Mouse (Mus musculus): ENCODE results near the gene Creld2.

Gene Creld2

DNA sequence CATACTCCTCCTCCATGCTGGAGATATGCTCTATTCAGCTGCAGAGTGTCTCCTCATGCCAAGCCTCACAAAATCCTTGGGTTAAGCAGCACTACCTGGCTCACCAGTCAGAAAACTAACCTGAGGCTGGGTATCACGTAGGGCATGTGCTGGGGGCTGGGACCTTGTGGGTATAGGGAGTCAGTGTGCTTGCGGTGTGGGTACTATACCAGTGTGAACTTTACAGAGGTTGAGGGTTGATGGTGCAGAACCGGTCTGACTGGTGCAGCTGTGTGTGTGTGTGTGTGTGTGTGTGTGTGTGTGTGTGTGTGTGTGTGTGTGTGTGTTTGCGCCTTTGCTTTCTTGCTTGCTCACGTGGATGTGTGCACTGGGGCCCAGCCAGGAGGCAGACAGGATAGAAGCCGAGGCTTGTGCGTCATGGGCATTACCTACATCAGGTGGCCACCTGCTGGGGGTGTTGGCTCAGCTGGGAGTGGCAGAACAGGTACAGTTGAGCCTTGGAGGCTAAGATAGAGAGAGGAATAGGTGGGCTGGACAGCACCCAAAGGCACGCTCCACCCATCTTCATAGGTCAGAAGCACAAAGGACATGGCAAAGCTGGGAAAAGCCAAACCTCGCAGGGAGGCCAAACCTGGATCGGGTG, 32.2 kb downstream of the Creld2 start:
- no peak for DNase-seq (ENCODE audit: inconsistent ontology term)

DNA sequence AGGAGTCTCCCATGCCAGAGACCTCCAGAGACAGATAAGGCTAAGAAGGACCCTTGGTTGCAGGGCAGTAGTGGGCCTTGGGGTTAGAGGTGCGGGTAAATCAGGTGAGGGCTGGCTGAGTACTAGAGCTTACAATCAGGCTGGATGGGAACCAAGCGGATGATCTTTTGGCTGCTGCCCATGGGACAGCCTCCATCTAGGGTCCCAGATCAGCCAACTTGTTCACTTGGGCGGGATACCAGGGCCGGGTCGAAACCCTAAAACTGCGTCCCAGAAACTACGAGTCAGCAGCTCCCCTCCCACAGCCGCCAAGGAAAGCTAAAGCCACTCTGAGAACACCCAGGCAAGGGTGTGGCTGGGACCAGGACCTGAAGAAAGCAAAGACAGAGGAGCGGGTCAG, 33.7 kb downstream of the Creld2 start:
- DNase-seq (ENCODE audit: inconsistent ontology term) = no peak

DNA sequence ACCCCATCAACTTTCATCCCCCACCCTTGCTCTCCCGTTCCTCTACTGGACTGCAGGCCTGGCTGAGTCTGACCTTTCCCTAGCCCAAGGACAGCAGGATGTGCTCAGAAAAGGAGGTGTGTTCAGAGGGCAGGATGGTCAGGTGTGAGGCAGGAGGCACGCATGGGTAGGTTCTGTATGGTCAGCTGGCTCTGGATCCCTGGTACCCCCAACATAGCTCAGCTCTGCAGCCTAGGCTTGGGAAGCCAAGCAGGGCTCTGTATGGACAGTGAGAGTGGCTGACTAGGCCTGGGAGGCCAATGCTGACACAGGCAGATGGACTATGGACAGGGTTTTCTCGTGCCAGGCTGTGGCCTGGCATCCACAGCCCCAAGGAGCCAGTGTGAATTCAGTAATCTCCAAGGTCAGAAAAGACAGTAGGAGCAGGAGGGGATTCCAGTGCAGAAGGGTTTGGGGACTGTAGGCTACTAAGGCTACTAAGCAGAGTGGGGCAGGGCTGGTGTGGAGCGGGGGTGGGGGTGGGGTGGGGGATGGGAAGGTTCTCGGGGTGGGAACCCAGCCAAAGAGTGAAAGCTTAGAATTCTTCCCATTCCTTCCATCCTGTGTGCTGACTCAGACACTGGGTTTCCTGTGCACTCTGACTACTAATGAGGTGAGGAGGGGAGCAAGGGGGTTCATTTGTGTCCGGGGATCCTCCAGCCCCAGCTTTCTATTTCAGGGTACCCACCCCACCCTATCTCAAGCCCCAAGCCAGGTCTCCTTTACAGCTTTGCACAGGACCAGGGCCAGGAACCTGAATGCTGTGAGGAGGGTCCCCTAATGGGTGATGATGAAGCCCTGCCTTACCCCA, 34.9 kb downstream of the Creld2 start:
- peak; percentile 86 for DNase-seq (ENCODE audit: inconsistent ontology term)

DNA sequence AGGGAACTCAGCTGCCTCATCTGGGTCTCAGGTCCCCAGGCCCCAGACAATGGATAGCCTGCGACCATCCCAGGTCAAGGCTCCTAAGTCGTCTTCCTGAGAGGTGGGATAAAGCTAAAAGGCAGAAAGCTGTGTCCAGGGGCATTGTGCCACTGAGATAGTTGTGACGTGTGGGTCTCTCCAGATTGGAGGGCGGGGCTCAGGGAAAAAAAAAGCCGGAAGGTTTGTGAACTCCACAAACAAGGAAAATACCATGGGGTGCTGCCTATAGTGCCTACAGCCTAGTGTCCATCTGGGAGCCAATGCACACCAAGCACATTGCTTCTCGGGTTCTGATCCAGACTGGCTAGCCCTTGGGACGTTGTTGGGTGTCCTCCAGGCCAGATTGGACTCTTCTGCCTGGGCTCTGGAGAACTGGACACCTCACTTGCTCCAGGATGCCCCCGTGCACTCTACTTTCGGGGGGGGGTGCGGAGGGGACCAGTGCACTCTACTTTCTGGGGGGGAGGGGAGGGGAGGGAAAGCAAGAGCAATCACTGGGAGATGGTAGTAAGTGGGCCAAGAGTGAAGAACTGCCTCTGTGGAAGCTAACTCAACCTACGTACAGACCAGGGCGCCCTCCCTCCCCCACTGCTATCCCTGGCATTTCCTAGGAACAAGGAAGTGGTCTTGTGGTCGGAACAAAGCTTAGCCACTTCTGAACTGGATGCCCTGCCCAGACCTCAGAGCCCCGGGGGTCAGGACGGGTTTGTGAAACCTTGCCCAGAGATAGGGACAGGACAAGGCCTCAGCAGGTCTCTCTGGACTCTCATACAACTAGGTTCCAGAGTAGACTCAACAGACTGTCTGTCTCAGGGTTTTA, 35.8 kb downstream of the Creld2 start:
- DNase-seq (ENCODE audit: inconsistent ontology term) = peak; percentile 47

DNA sequence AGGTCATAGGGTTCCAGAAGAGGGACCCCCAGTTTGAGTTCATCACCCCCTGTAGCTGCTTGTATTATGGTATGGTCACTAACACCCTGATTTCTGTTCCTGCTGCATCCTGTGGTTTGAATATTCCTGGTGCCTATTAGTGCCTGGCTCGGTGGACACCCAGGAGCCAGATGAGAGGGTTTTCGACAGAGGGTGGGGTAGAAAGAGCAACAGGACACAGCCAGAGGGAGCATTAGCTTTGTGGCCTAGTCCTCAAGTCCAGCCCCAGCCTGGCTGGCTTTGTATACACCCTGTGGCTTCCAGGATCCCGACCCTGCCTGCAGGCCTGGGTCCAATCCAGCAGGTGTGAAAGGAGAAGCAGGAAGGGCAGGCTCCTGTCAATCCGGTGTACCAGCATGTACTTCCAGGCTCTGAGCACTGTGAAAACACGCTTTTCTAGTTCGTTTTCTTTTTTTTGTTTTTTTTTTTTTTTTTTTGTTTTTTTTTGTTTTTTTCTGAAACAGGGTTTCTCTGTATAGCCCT, 36.5 kb downstream of the Creld2 start:
- no peak for DNase-seq (ENCODE audit: inconsistent ontology term)

DNA sequence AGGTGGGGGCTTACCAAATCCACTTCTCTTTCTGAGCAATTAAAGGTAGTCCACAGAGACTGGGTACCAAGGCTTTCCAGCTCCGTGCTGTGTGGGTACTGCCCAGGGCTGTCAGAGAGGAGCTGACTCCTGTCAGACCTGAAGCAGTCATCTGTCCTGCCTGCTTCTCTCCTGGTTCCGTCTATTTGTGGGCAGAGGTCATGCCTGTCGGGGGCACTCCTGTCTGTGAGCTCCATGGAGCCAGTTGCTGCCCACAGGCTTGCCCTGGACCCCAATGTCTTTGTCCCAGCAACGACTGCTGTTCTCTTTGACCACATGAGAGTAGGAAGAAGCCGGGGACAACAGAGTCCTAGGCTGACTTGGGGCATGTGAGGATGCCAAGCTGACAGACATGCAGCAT, 37.2 kb downstream of the Creld2 start:
- DNase-seq (ENCODE audit: inconsistent ontology term) = no peak

DNA sequence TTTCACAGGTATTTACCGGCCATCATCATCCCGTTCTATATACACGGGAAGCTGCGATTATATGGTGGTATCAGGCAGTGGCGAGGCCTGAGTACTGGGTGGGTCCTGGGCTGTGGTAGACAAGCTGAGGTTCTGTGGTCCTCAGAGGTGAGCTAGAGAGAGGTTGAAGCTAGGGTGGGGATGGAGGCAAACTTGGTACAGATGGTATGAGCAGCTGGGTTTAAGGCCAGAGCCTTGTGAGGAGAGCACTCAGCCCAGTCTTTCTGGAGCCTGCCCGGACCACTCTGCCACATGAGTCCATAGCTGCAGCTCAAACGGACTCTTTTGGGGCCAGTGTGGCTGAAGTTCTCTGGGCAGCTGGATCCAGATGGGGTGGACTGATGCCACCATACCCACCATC, 37.9 kb downstream of the Creld2 start:
- no peak for DNase-seq (ENCODE audit: inconsistent ontology term)

DNA sequence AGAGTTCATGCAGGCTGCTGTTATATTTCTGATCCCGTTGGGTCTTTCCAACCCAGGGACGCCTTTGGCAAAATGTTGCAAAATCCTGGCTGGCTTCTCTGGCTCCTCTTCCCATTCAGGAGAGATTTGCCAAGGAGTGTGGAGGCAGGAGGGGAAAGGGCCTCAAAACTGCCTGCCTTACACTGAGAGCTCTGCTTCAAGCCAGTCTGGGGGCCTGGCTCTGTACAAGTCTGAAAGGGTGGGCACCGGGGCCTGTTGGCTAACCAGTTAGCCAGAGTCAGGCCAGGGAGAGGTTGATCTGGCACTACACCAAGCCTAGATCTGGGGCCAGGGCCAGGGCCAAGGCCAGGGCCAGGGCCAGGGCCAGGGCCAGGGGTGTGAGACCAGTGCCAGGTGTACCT, 38.7 kb downstream of the Creld2 start:
- no peak for DNase-seq (ENCODE audit: inconsistent ontology term)

DNA sequence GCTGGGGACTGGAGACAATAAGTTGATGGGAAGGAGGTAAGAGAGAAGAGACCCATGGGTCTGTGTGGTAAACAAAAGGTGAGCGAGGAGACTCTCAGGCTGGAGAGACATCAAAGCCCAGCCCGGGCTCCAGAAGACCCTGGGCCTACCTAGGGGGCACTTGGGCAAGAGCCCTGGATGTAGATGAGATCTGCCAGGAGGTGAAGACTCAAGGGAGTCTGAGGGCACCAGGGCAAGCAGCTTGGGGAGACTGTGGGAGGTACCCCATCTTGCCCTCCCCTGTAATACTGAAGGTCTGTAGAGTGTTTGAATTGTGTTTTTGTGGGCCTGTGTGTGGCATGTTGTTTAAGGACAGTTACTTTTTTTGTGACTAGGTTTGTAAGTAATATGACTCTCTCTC, 39.3 kb downstream of the Creld2 start:
- no peak for DNase-seq (ENCODE audit: inconsistent ontology term)

DNA sequence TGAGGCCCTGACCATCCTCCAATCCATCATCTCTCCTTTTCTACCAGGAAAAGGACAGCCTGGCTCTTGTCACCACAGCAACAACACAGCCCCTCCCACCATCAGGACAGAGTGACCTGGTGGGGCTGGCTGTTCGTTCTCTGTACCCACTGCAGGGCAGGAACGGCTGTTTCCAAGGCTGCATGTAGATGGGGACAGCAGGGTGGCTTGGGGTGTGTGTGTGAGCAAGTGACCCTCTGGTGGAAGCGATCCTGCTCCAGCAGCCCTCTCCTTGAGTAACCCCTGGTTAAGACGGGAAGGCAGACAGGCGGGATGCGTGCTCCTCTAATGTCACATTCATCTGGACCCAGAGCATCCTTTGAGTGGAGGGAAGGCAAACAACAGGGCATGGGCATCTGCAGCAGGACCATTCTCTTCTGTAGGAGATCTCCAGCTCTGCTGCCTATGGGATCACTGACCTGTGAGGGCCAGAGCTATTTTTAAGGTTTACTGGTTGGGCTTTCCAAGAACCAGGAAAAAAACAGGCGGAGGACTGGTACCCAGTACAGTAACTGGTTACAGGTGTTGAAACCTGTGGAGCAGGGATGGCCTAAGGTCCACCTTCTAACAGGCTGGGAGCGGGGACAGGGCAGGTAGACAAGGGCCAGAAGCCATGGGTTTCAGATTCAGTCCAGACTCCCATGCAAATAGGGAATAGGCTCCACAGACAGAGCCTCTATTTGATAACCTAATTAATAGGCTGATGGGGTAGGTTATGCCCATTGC, 39.9 kb downstream of the Creld2 start:
- DNase-seq (ENCODE audit: inconsistent ontology term) = no peak

DNA sequence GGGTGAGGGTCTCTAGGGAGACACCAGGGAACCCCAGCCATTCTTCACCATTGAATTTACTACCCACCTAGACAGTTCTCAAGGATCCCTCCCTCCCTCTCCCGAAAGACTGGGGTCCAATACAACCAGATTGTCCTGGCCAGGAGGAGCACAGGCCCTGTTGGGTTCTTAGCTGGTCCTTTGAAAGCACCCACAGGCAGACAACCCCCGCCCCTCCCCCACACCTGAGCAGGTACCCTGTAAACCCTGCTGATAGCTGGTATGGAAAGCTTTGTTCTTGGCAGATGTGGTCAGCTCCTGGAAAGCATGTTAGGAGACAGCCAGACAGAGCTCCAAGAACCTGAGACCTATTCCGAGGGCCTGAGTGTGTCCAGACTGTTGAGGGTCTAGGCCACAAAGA, 41.3 kb downstream of the Creld2 start:
- DNase-seq (ENCODE audit: inconsistent ontology term) = no peak

DNA sequence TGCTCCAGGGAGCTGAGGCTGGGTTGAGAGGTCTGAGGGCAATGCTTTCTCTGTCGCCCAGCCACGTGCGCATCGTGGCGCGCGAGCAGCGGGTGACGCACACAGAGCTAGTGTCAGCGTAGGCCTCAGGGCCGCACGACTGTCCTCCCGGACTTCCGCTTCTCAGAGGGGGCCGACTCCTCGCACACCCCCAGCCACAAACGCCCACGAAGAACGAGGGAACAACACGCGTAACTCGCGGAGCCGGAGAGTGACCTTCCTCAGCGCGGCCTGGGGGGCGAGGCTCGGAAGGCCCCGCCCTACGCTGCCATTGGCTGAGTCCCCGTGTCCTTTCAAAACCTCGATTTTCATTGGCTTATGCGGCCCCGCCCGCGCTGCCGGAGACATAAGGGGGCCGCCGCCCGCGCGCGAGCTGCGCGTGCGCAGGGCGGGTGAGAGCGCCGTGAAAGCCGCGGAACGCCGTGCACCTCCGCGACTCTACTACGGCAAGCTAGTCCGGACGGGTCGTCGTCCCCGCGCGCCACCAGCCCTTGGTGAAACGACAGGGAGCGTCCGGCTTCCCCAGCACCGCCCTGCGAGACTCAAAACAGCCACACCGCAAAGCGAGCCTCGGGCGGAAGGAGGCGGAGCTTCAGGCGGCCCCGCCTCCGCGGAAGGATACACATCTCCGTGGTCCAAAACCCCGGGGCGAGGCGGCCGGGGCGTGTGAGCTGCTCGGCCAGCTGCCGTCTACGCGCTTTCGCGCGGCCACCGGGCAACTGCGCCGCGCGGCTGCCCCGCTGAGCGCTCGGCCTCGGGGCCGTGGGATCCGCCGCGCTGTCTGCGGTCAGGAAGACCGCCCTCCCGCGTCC, 42.6 kb downstream of the Creld2 start, which contains the start of gene Pim3:
Gene Pim3, plus strand, starts transcription at position 415 of the 851 bp plus-strand sequence.
- DNase-seq (ENCODE audit: inconsistent ontology term) = peak; percentile 100

DNA sequence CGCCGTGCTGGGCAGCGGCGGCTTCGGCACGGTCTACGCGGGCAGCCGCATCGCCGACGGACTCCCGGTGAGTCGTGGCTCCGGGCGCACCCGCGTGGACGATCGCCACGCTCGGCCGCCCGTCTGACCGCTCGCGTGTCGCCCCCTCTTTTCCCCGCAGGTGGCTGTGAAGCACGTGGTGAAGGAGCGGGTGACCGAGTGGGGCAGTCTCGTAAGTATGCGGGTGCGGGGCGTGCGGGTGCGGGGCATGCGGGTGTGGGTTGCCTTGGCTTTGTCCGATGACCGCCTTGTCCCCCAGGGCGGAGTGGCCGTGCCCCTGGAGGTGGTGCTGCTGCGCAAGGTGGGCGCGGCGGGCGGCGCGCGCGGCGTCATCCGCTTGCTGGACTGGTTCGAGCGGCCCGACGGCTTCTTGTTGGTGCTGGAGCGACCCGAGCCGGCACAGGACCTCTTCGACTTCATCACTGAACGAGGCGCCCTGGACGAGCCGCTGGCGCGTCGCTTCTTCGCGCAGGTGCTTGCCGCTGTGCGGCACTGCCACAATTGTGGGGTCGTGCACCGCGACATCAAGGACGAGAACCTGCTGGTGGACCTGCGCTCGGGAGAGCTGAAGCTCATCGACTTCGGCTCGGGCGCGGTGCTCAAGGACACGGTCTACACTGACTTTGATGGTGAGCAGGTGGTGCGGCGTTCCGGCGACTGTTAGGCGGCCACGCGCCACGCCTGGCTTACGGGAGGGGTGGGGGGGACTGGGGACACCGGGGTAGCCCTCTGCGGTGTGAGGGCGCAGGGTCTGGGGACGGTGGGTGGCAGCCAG, 43.6 kb downstream of the Creld2 start:
- DNase-seq (ENCODE audit: inconsistent ontology term) = peak; percentile 69

DNA sequence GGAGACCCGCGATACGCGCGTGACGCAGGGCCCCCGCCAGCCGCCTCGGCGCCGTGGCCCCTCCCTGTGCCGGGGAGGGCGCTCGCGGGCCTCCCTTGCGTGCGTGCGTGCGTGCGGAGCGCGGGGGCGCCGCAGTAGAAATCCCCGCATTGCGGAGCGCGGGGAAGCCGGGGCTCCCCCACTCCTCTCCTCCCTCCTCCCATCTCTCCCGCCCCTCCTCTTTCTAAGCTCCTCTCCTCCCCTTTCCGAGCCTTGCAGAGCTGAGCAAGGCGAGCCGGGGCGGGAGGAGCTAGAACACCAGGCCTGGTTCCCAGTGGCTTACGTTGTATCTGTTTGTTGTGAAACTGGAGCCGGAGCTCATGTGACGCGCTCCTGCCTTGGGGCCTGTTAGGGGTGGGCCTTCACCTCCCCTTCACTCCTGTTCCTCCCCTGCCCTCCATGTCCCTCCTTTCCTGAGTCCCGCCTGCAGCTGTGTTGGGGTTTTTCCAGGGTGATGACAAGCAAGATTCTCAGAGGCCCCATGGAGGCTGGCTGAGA, 44.3 kb downstream of the Creld2 start:
- peak; percentile 95 for DNase-seq (ENCODE audit: inconsistent ontology term)

DNA sequence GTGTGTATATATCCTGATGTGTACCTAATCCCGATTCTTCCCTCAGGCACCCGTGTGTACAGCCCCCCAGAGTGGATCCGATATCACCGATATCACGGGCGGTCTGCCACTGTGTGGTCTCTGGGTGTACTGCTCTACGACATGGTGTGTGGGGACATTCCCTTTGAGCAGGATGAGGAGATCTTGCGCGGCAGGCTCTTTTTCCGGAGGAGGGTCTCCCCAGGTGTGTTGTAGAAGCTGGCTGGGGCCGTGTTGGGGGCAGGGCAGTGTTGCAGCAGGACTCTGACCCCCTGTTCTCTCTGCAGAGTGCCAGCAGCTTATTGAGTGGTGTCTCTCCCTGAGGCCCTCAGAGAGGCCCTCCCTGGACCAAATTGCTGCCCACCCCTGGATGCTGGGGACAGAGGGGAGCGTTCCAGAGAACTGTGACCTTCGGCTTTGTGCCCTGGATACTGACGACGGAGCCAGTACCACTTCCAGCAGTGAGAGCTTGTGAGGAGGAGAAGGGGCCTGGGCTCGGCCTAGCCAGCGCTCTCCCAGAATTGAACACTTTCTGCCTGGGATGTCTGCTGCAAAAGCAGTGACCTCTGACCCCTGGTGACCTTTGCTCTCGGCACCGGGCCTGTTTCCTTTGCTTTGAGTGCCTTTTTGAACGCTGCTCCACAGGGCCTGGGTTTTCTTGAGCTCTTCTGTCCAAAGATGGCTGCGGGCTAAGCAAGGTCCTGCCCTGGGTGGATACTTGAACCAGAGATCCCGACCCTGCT, 45.0 kb downstream of the Creld2 start:
- DNase-seq (ENCODE audit: inconsistent ontology term) = no peak

DNA sequence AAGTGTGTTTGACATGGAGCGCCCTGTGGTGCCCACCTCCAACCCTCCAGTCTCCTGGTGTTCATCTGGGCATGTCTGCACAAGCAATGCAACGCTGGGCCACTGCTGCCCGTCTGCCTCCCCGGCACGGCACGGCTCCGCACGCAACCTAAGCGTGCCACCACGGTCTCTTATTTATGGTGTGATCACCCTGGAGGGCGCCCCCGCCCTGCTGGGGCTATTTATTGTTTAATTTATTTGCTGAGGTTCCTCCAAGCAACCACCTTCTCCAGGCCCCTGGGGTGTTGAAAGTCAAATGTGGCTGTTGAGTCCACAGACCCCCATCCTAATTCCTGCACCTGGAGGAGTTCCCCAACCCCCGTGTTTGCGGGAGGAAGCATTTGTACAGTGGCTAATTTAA, 45.6 kb downstream of the Creld2 start:
- DNase-seq (ENCODE audit: inconsistent ontology term) = no peak

DNA sequence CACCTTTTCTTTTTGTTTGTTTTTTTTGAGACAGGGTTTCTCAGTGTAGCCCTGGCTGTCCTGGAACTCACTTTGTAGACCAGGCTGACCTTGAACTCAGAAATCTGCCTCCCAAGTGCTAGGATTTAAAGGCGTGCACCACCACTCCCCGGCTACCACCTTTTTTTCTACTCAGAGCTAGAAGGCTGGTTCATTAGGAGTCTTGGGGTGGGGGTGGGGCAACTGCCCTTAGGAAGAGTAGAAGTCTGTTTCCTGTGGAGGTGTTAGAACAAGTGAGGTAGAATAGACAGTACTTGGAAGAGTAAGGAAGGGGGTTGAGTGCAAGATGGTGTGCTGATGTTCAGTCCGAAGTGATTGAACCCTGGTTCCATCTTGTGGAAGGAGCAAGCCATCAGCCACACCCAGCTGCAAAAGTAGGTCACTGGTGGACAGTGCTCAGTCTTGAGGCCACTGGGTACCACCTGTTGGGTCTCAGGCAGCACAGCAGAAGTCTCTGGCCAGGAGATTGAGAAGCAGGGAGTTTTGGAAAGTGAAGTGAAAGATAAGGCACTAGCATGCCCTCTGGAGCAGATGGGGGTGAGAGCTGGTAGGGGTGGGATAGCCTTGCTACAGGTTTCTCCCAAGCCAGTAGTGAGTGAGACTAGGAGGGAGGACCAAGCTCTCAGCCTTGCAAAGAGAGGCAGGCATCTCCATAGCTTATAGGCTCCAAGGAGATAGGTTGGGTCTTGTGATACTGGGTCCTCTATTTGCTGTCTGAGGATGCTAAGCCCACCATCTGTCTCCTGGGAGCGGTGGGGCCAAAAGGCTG, 46.6 kb downstream of the Creld2 start:
- no peak for DNase-seq (ENCODE audit: inconsistent ontology term)

DNA sequence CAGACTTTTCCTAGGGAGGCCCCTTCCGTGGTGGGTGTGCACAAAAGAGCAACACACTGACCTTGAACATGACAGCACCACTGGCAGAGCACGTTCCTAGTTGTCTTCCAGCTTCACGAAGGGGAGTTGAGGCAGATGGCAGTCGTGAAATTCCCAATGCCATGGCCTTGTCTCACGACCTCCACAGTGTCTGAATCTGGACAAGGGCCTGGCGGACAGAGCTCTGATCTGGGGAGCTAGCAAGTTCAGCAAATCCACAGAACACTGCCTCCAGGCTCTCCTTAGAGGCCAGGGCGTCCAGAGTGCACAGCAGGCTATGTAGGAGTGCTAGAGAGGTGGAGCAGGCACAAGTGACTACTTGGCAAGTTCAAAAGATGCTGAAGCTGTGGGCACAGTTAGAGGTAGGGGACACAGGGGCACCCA, 47.5 kb downstream of the Creld2 start:
- no peak for DNase-seq (ENCODE audit: inconsistent ontology term)

Measured in Muller cell, postnatal 12 days (primary cell).